Comparison of ENCODE assay signal across 10 mouse cellular contexts in the genomic region with DNA sequence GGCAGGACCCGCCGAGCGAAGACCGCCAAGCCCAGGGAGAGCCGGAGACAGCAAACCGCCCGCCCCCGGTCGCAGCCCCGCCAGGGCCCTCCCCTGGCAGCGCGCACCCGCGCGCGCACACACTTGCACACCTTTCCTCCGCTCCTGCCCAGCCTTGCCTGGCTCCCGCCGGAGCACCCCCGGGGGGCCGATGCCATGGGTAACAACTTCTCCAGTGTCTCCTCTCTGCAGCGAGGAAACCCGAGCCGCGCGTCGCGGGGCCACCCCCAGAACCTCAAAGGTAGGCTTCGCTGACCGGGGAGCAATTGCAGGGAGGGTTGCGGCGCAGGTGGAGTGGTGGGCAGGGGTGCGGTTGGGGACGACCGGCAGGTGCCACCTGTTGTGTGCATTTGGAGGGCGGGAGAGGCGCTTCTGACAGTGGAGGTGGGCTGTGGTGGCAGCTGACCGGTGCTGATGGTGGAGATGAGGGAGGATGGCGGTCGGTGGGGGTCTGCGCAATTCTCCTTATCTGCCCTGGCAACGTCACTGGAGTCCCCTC. TPM values are rescaled to one million over a fixed set of nuclear protein-coding genes. Genes with fewer than 3 reads are reported as not detected.
A peak's percentile ranks its signal among the peaks of the same experiment; 100 is the strongest.
DNase-seq lines count a peak whose midpoint lies in the region; ATAC-seq and TF ChIP-seq lines count a peak whose summit lies in the region.
"Had no signal": no experiment of that assay in that cellular context is flagged by ENCODE, and none has a peak within 500 bp of the region (broad histone marks: within the 10 kb centered on the region; RNA-seq: fewer than 3 reads in every experiment).

No protein-coding gene starts in this region.

- no peak for ATAC-seq in limb, embryonic 12.5 days (ENCODE audit: insufficient number of reproducible peaks, insufficient read depth, low FRiP score, low TSS enrichment, low read depth)
- ATAC-seq in neural tube, embryonic 14.5 days (ENCODE audit: low read depth), result peak; percentile 29

- no peak for TF ChIP-seq POLR2A in heart, adult 2 months (IDR thresholded peaks at IDR 0.05; ENCODE audit: insufficient read depth, low read depth, low read length)

- peaks cover 11% of the 10 kb centered on the region for H3K9me3 ChIP-seq in hindbrain, embryonic 10.5 days
- H3K9me3 ChIP-seq in limb, embryonic 12.5 days, result peaks cover 10% of the 10 kb centered on the region
- H3K9me3 ChIP-seq in neural tube, embryonic 14.5 days (ENCODE audit: control insufficient read depth, low read length), result no peaks in the 10 kb centered on the region

- TF ChIP-seq EP300 in heart, adult 2 months (IDR thresholded peaks at IDR 0.05; ENCODE audit: insufficient read depth, low read depth, low read length), result no peak

- TF ChIP-seq CTCF in heart, adult 2 months (IDR thresholded peaks at IDR 0.05), result no peak

- peak overlapping the region; percentile 44 for H3K4me3 ChIP-seq in heart, adult 2 months
- H3K4me3 ChIP-seq in hindbrain, embryonic 10.5 days, result peak overlapping the region; percentile 77
- peak overlapping the region; percentile 75 for H3K4me3 ChIP-seq in limb, embryonic 12.5 days (replicated peaks)
- H3K4me3 ChIP-seq in neural tube, embryonic 14.5 days (ENCODE audit: low read depth, low read length), result peak overlapping the region; percentile 68

- peak overlapping the region; percentile 99 for H3K4me2 ChIP-seq in limb, embryonic 12.5 days
- peak overlapping the region; percentile 96 for H3K4me2 ChIP-seq in neural tube, embryonic 14.5 days (ENCODE audit: low read depth, low read length)

- no peak overlapping the region for H3K27ac ChIP-seq in heart, adult 2 months
- peak overlapping the region; percentile 77 for H3K27ac ChIP-seq in hindbrain, embryonic 10.5 days
- no peak overlapping the region for H3K27ac ChIP-seq in limb, embryonic 12.5 days
- peak overlapping the region; percentile 55 for H3K27ac ChIP-seq in neural tube, embryonic 14.5 days (ENCODE audit: low read depth, low read length)

- H3K36me3 ChIP-seq in heart, adult 2 months (ENCODE audit: control insufficient read depth, insufficient read depth, low read length), result no peaks in the 10 kb centered on the region
- H3K36me3 ChIP-seq in hindbrain, embryonic 10.5 days, result no peaks in the 10 kb centered on the region
- H3K36me3 ChIP-seq in limb, embryonic 12.5 days, result no peaks in the 10 kb centered on the region
- no peaks in the 10 kb centered on the region for H3K36me3 ChIP-seq in neural tube, embryonic 14.5 days (ENCODE audit: control insufficient read depth, insufficient read depth, low read length)
- H3K36me3 ChIP-seq: G1E had no signal

- intact Hi-C loops in heart, adult 2 months (cut with DNase I), result loop anchor here (5.0 kb wide), 1 partner anchor 73 kb away; no protein-coding TSS in a partner anchor

- WGBS in heart, adult 2 months, result 5% methylated on average over 36 of the region's 42 CpGs
- WGBS in hindbrain, embryonic 10.5 days, result under 1% methylated on average over 42 of the region's 42 CpGs
- WGBS in limb, embryonic 12.5 days, result 1% methylated on average over 27 of the region's 42 CpGs
- under 1% methylated on average over 42 of the region's 42 CpGs for WGBS in neural tube, embryonic 14.5 days

- no peaks in the 10 kb centered on the region for H3K4me1 ChIP-seq in heart, adult 2 months (ENCODE audit: control insufficient read depth, insufficient read depth, low read length)
- H3K4me1 ChIP-seq in hindbrain, embryonic 10.5 days (replicated peaks), result peaks cover 28% of the 10 kb centered on the region
- H3K4me1 ChIP-seq in limb, embryonic 12.5 days (replicated peaks), result peaks cover 23% of the 10 kb centered on the region
- H3K4me1 ChIP-seq in neural tube, embryonic 14.5 days (ENCODE audit: control insufficient read depth, insufficient read depth, low read length), result peaks cover 9% of the 10 kb centered on the region; the same call in 1 of the 2 replicates

- peak in 1 of 2 experiments; percentile 23 for DNase-seq in heart, adult 2 months
- DNase-seq in heart, adult 11 months, result no peak
- DNase-seq in ES-CJ7 (ENCODE audit: low read depth, low spot score), result peak; percentile 46
- peak; percentile 62 to 65 for DNase-seq in cerebellum, postnatal 36 days
- peak; percentile 38 for DNase-seq in hindbrain, embryonic 10.5 days (ENCODE audit: low spot score)
- no peak for DNase-seq in ovary, adult 18-20 months (ENCODE audit: low spot score)

- H3K79me2 ChIP-seq in heart, adult 2 months (replicated peaks; ENCODE audit: control insufficient read depth, insufficient read depth, low read length), result no peaks in the 10 kb centered on the region

- H3K27me3 ChIP-seq in heart, adult 2 months (ENCODE audit: control insufficient read depth, insufficient read depth, low read length), result peaks cover 8% of the 10 kb centered on the region
- H3K27me3 ChIP-seq in hindbrain, embryonic 10.5 days (ENCODE audit: insufficient read depth, poor library complexity, severe bottlenecking), result peaks cover 71% of the 10 kb centered on the region
- H3K27me3 ChIP-seq in limb, embryonic 12.5 days, result peaks cover 45% of the 10 kb centered on the region
- H3K27me3 ChIP-seq in neural tube, embryonic 14.5 days (ENCODE audit: control insufficient read depth, insufficient read depth, low read length), result no peaks in the 10 kb centered on the region

- peak overlapping the region; percentile 56; the same call in 1 of the 2 replicates for H3K9ac ChIP-seq in heart, adult 2 months (ENCODE audit: low read depth, low read length)
- peak overlapping the region; percentile 76 for H3K9ac ChIP-seq in limb, embryonic 12.5 days (replicated peaks)
- peak overlapping the region; percentile 74 for H3K9ac ChIP-seq in neural tube, embryonic 14.5 days (replicated peaks; ENCODE audit: low read depth, low read length)

RNA-seq across cellular contexts. Expression of a gene that starts 0.7 kb away (rescaled TPM):
- total RNA-seq in heart, adult 2 months (2021), result 1 to 10 TPM; 1.5 to 1.7 TPM
- 1.1 and 2.5 TPM in 2 replicates for polyA plus RNA-seq in heart, adult 2 months (2012; rRNA removed)
- 5.7 and 5.9 TPM in 2 replicates for polyA plus RNA-seq in hindbrain, embryonic 10.5 days (2016; fragmentation: Nextera tagmentation; extraction: Ambion mirVana)
- 7.7 and 10.1 TPM in 2 replicates for polyA plus RNA-seq in limb, embryonic 12.5 days (2016; fragmentation: Nextera tagmentation; extraction: Ambion mirVana)
- polyA plus RNA-seq in neural tube, embryonic 14.5 days (2014; fragmentation: Nextera tagmentation; extraction: Ambion mirVana), result 12.1 and 14.4 TPM in 2 replicates
- polyA plus RNA-seq: G1E had no signal

RNA-seq across cellular contexts. Expression of a gene that starts 21.8 kb away (rescaled TPM):
- not detected for total RNA-seq in heart, adult 2 months (2021)
- not detected in 2 replicates for polyA plus RNA-seq in heart, adult 2 months (2012; rRNA removed)
- not detected in 2 replicates for polyA plus RNA-seq in hindbrain, embryonic 10.5 days (2016; fragmentation: Nextera tagmentation; extraction: Ambion mirVana)
- not detected in 2 replicates for polyA plus RNA-seq in limb, embryonic 12.5 days (2016; fragmentation: Nextera tagmentation; extraction: Ambion mirVana)
- polyA plus RNA-seq in neural tube, embryonic 14.5 days (2014; fragmentation: Nextera tagmentation; extraction: Ambion mirVana), result 0.33 TPM in 1 of 2 replicates, not detected in the other
- total RNA-seq: heart, adult 18-20 months had no signal
- polyA plus RNA-seq: G1E had no signal

RNA-seq across cellular contexts. Expression of a gene that starts 35.3 kb away (rescaled TPM):
- not detected for total RNA-seq in heart, adult 2 months (2021)
- not detected in 2 replicates for polyA plus RNA-seq in heart, adult 2 months (2012; rRNA removed)
- polyA plus RNA-seq in hindbrain, embryonic 10.5 days (2016; fragmentation: Nextera tagmentation; extraction: Ambion mirVana), result not detected in 2 replicates
- polyA plus RNA-seq in limb, embryonic 12.5 days (2016; fragmentation: Nextera tagmentation; extraction: Ambion mirVana), result not detected in 2 replicates
- polyA plus RNA-seq in neural tube, embryonic 14.5 days (2014; fragmentation: Nextera tagmentation; extraction: Ambion mirVana), result not detected in 2 replicates
- total RNA-seq: G1E; heart, adult 18-20 months had no signal
- polyA plus RNA-seq: G1E had no signal

RNA-seq across cellular contexts. Expression of a gene that starts 41.2 kb away (rescaled TPM):
- 1 to 10 TPM; 3.7 to 4.5 TPM for total RNA-seq in heart, adult 2 months (2021)
- 7.1 and 7.5 TPM in 2 replicates for polyA plus RNA-seq in heart, adult 2 months (2012; rRNA removed)
- polyA plus RNA-seq in hindbrain, embryonic 10.5 days (2016; fragmentation: Nextera tagmentation; extraction: Ambion mirVana), result 1.8 and 1.9 TPM in 2 replicates
- 5.3 and 6.2 TPM in 2 replicates for polyA plus RNA-seq in limb, embryonic 12.5 days (2016; fragmentation: Nextera tagmentation; extraction: Ambion mirVana)
- polyA plus RNA-seq in neural tube, embryonic 14.5 days (2014; fragmentation: Nextera tagmentation; extraction: Ambion mirVana), result 0.28 and 0.58 TPM in 2 replicates

Comparison
In these comparisons a context has a peak if more than half of its experiments do, and no peak if none do; other contexts are left out.
1. DNase-seq: peak in ES-CJ7 (single experiment), cerebellum, postnatal 36 days (2 of 2) and hindbrain, embryonic 10.5 days (single experiment); none in heart, adult 11 months (single experiment) and ovary, adult 18-20 months (single experiment).
2. H3K27ac ChIP-seq: peak in hindbrain, embryonic 10.5 days (single experiment) and neural tube, embryonic 14.5 days (single experiment); none in heart, adult 2 months (single experiment) and limb, embryonic 12.5 days (single experiment).
3. Peak in every context shown above with its lines, with median percentiles within 50 percentile points of each other: H3K4me3 ChIP-seq and H3K9ac ChIP-seq.